Mouse (Mus musculus): ENCODE measurements around the gene Prepl. TPM values are rescaled to one million over a fixed set of nuclear protein-coding genes. Genes with fewer than 3 reads are reported as not detected.

Prepl gene
- polyA plus RNA-seq, 1 experiment from 2014 or later, result 15.5 TPM

DNA sequence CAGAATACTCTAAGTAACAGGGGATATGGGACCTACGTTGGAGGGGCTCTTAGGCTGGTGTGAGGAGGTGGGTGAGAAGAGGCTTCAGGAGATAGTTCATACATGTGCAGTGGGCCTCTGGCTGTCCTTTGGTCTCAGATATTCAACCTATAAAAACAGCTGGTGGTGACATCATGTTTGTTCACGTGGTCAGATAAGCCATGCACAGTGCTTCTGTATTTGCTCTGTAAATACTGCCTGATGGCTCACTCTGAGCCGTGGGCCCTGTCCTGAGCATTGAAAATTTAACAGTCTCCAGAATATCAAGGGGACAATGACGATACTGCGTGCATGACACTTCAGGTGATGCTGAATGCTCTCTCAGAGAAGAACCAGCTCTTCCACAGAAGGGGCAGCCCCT is 52.2 kb downstream of the Prepl start:
- ATAC-seq (ENCODE audit: low FRiP score, low TSS enrichment), result peak; percentile 85
- H3K9me3 ChIP-seq (ENCODE audit: control insufficient read depth, low read length), result no peaks in the 10 kb centered on the region
- H3K4me2 ChIP-seq (replicated peaks; ENCODE audit: low read depth), result no peak overlapping the region
- H3K27ac ChIP-seq (replicated peaks), result no peak overlapping the region
- H3K9ac ChIP-seq (ENCODE audit: low read length), result no peak overlapping the region
- no peak overlapping the region for H3K4me3 ChIP-seq (ENCODE audit: low read depth, low read length)
- H3K4me1 ChIP-seq (replicated peaks; ENCODE audit: control insufficient read depth, insufficient read depth), result no peaks in the 10 kb centered on the region
- no peaks in the 10 kb centered on the region for H3K36me3 ChIP-seq (ENCODE audit: control insufficient read depth, insufficient read depth, low read length)
- no peaks in the 10 kb centered on the region for H3K27me3 ChIP-seq (ENCODE audit: control insufficient read depth, insufficient read depth, low read length)
- TF ChIP-seq EP300 (optimal IDR thresholded peaks at IDR 0.05), result no peak
- TF ChIP-seq CTCF (IDR thresholded peaks at IDR 0.05; ENCODE audit: low read depth), result no peak
- WGBS, result 47% methylated on average over 5 of the region's 5 CpGs
- DNase-seq (ENCODE audit: low spot score), result peak; percentile 49

DNA sequence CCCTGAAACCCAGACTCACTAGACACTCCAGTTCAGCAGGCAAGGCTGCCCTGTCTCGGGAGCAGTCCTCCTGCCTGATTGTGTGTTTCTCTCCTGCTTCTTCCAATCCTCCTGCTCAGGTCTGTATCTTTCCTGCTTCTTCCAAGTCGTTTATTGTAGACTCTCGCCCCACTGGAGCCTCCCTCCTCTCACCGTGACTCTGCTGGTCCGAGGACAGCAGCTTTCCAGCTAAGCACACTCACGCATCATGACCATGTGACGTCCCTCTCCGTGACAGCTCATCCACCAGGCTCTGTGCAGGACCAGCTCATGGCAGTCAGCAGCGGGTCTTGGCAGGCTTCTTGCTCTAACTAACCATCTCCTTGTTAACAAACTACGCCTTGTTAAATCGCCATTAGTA is 56.0 kb downstream of the Prepl start:
- Histone ChIP-seq H3K4me3 (ENCODE audit: low read depth, low read length) (no peak overlapping the region), H3K4me1 (replicated peaks; ENCODE audit: control insufficient read depth, insufficient read depth) (no peaks in the 10 kb centered on the region), H3K27ac (replicated peaks) (no peak overlapping the region), H3K4me2 (replicated peaks; ENCODE audit: low read depth) (no peak overlapping the region), H3K36me3 (ENCODE audit: control insufficient read depth, insufficient read depth, low read length) (no peaks in the 10 kb centered on the region), H3K27me3 (ENCODE audit: control insufficient read depth, insufficient read depth, low read length) (no peaks in the 10 kb centered on the region), H3K9ac (ENCODE audit: low read length) (no peak overlapping the region), H3K9me3 (ENCODE audit: control insufficient read depth, low read length) (no peaks in the 10 kb centered on the region)
- ATAC-seq (ENCODE audit: low FRiP score, low TSS enrichment), result no peak
- TF ChIP-seq EP300 (optimal IDR thresholded peaks at IDR 0.05) (no peak), CTCF (IDR thresholded peaks at IDR 0.05; ENCODE audit: low read depth) (no peak)
- no peak for DNase-seq (ENCODE audit: low spot score)
- 48% methylated on average over 11 of the region's 11 CpGs for WGBS

DNA sequence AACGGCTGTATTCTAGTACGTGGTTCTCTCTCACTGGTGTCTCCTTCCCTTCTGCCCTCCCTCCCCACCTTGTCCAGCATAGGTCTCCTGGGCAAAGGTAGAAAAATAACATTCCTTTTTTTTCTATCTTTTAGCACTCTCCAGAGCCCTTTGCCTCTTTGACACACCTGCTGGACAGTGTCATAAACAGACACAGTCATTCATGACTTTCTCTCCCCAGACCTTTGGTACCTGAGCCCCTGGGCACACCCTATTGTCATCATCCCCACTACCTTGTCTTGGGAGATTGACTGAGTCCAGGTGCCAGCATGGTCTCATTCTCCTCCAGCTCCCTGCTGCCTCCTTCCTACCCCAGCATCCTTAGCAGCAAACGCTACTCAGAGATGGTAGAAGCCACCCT is 57.0 kb downstream of the Prepl start:
- H3K36me3 ChIP-seq (ENCODE audit: control insufficient read depth, insufficient read depth, low read length), result no peaks in the 10 kb centered on the region
- no peak overlapping the region for H3K4me2 ChIP-seq (replicated peaks; ENCODE audit: low read depth)
- H3K4me1 ChIP-seq (replicated peaks; ENCODE audit: control insufficient read depth, insufficient read depth), result no peaks in the 10 kb centered on the region
- H3K27ac ChIP-seq (replicated peaks), result no peak overlapping the region
- no peak overlapping the region for H3K9ac ChIP-seq (ENCODE audit: low read length)
- no peak overlapping the region for H3K4me3 ChIP-seq (ENCODE audit: low read depth, low read length)
- no peaks in the 10 kb centered on the region for H3K9me3 ChIP-seq (ENCODE audit: control insufficient read depth, low read length)
- TF ChIP-seq EP300 (optimal IDR thresholded peaks at IDR 0.05) (no peak), CTCF (IDR thresholded peaks at IDR 0.05; ENCODE audit: low read depth) (no peak)
- H3K27me3 ChIP-seq (ENCODE audit: control insufficient read depth, insufficient read depth, low read length), result no peaks in the 10 kb centered on the region
- ATAC-seq (ENCODE audit: low FRiP score, low TSS enrichment), result no peak
- no peak for DNase-seq (ENCODE audit: low spot score)
- WGBS, result 71% methylated on average over 3 of the region's 3 CpGs

DNA sequence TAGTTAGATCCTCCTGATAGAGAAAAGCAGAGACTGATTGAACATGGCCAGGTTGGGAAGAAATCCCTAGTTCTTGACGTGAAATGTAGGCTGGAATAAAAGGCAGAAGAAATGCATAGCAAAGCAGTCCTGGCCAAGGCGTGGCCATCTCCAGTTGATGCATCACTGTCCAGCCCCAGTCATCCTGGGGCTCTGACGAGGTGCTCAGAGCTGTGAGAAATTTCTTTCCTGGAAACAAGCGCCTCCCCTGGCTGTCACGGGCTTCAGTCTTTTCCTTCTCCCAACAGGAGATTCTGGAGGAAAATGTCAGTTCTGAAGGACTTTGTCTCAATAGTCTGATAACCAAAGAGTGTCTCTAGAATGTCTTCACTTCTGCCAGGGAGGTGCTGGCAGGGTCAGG is 59.4 kb downstream of the Prepl start:
- Histone ChIP-seq H3K36me3 (ENCODE audit: control insufficient read depth, insufficient read depth, low read length) (no peaks in the 10 kb centered on the region), H3K27me3 (ENCODE audit: control insufficient read depth, insufficient read depth, low read length) (no peaks in the 10 kb centered on the region)
- no peak for ATAC-seq (ENCODE audit: low FRiP score, low TSS enrichment)

DNA sequence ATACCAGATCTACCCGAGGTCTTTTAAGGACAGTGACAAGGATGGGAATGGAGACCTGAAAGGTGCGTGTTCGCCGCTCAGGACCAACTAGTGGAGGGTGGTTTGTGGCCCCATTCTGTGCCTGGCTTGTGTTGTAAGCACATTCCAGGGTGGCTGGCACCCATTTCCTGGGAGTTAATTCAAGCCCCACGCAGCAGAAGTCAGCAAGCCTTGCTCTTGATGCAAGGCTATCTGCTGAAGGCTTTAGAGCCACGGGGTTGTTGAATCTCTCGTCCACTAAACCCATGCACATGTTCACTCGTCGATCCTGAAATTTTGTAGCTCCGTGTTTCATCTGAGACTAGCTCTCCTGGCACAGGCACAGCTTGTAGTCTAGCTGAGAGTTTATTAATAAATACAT is 61.2 kb downstream of the Prepl start:
- DNase-seq (ENCODE audit: low spot score) (no peak), ATAC-seq (ENCODE audit: low FRiP score, low TSS enrichment) (no peak)
- no peaks in the 10 kb centered on the region for H3K9me3 ChIP-seq (ENCODE audit: control insufficient read depth, low read length)
- H3K4me2 ChIP-seq (replicated peaks; ENCODE audit: low read depth), result no peak overlapping the region
- TF ChIP-seq CTCF (IDR thresholded peaks at IDR 0.05; ENCODE audit: low read depth) (no peak), EP300 (optimal IDR thresholded peaks at IDR 0.05) (no peak)
- no peak overlapping the region for H3K27ac ChIP-seq (replicated peaks)
- H3K36me3 ChIP-seq (ENCODE audit: control insufficient read depth, insufficient read depth, low read length), result no peaks in the 10 kb centered on the region
- H3K27me3 ChIP-seq (ENCODE audit: control insufficient read depth, insufficient read depth, low read length), result no peaks in the 10 kb centered on the region
- 86% methylated on average over 10 of the region's 10 CpGs for WGBS
- no peak overlapping the region for H3K9ac ChIP-seq (ENCODE audit: low read length)
- no peaks in the 10 kb centered on the region for H3K4me1 ChIP-seq (replicated peaks; ENCODE audit: control insufficient read depth, insufficient read depth)
- no peak overlapping the region for H3K4me3 ChIP-seq (ENCODE audit: low read depth, low read length)

More for the DNA sequence above, 59.4 kb downstream of the Prepl start:
- Histone ChIP-seq H3K4me3 (ENCODE audit: low read depth, low read length) (no peak overlapping the region), H3K4me2 (replicated peaks; ENCODE audit: low read depth) (no peak overlapping the region), H3K27ac (replicated peaks) (no peak overlapping the region), H3K9me3 (ENCODE audit: control insufficient read depth, low read length) (no peaks in the 10 kb centered on the region), H3K4me1 (replicated peaks; ENCODE audit: control insufficient read depth, insufficient read depth) (no peaks in the 10 kb centered on the region), H3K9ac (ENCODE audit: low read length) (no peak overlapping the region)
- TF ChIP-seq EP300 (optimal IDR thresholded peaks at IDR 0.05) (no peak), CTCF (IDR thresholded peaks at IDR 0.05; ENCODE audit: low read depth) (no peak)
- no peak for DNase-seq (ENCODE audit: low spot score)
- 64% methylated on average over 5 of the region's 5 CpGs for WGBS

DNA sequence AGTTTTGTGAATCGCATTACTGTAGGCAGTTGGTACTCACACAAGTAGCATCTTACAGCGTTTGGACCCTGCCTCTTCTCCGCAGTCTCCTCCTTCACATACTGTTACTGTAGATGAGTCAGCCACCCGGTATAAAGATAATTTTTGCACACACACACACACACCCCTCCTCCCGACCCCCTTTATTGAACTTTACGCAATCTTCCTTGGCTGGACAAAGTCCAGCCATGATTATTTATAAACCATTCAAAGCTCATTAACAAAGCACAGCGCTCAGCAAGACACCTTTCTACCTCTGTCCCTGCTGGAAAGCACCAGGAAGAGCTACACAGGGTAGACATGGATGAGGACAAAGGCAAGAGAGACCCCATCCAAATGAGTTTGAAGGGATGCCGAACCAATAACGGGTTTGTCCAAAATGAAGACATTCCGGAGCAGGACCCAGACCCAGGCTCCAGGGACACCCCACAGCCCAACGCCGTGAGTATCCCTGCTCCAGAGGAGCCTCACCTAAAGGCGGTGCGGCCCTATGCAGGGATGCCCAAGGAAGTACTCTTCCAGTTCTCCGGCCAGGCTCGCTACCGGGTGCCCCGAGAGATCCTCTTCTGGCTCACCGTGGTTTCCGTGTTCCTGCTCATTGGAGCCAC is 61.8 kb downstream of the Prepl start, which contains the start of gene Slc3a1:
Gene Slc3a1 (plus strand): TSS at position 284 of the 647 bp plus-strand sequence.
- DNase-seq (ENCODE audit: low spot score) (no peak), ATAC-seq (ENCODE audit: low FRiP score, low TSS enrichment) (peak; percentile 30; the same call in 1 of the 2 replicates)
- H3K27me3 ChIP-seq (ENCODE audit: control insufficient read depth, insufficient read depth, low read length), result no peaks in the 10 kb centered on the region
- no peak within 1 kb of the TSS for H3K4me2 ChIP-seq (replicated peaks; ENCODE audit: low read depth)
- 84% methylated on average over 20 of the region's 20 CpGs for WGBS
- H3K4me3 ChIP-seq (ENCODE audit: low read depth, low read length), result no peak within 1 kb of the TSS
- no peak within 1 kb of the TSS for H3K9ac ChIP-seq (ENCODE audit: low read length)
- H3K4me1 ChIP-seq (replicated peaks; ENCODE audit: control insufficient read depth, insufficient read depth), result no peaks in the 10 kb centered on the region
- H3K9me3 ChIP-seq (ENCODE audit: control insufficient read depth, low read length), result no peaks in the 10 kb centered on the region
- H3K36me3 ChIP-seq (ENCODE audit: control insufficient read depth, insufficient read depth, low read length), result no peaks in the 10 kb centered on the region
- TF ChIP-seq CTCF (IDR thresholded peaks at IDR 0.05; ENCODE audit: low read depth), result no peak
- H3K27ac ChIP-seq (replicated peaks), result no peak within 1 kb of the TSS

Data from stomach, postnatal 0 days (tissue).